In the genomic region with DNA sequence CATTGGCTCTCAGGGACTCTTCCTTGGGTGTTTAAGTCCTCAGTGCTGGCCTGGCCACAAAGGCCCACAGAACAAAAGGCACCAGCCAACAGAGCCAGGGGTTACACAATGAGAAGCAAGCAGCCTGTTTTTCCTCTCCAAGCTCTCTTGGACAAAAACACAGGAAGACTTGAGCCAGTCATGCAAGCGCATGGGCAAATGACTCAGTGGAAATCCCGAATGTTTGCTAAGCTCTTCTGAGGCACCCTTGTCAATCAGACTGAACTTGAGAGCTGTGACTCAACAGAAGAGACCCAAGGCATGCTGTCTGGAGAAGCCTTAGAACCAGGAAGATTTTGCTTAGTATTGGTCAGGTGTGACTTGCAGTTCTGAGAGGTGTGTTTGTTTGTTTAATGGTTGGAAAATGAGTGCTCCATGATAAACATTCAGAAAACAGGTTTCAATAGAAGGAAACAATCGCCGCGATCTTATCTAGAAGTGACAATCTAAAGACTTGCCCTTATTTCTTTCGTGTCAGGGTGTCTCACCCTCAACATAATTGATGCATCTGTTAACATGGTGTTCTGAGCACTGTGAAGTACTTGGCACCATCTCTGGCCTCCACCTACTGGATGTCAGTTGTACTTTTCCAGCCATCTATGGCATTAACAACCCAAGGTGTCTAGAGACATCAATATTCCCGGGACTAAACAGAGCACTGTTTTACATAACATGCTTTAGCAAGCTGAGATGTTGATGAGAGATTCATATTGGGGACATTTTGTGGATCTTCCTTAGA, we compare ENCODE assay signal across 16 mouse cellular contexts.
A peak's percentile ranks its signal among the peaks of the same experiment; 100 is the strongest.
DNase-seq lines count a peak whose midpoint lies in the region; ATAC-seq and TF ChIP-seq lines count a peak whose summit lies in the region.
"Had no signal": no experiment of that assay in that cellular context is flagged by ENCODE, and none has a peak within 500 bp of the region (broad histone marks: within the 10 kb centered on the region; RNA-seq: fewer than 3 reads in every experiment).

No protein-coding gene starts in this region.

- TF ChIP-seq POLR2A in brain, embryonic 14.5 days (IDR thresholded peaks at IDR 0.05; ENCODE audit: borderline replicate concordance, extremely low read depth, insufficient read depth, insufficient read length, poor library complexity, severe bottlenecking), result no peak

- no peaks in the 10 kb centered on the region for H3K9me3 ChIP-seq in forebrain, postnatal 0 days (ENCODE audit: low read length)
- no peaks in the 10 kb centered on the region for H3K9me3 ChIP-seq in forebrain, embryonic 16.5 days (ENCODE audit: control insufficient read depth, low read length)
- H3K9me3 ChIP-seq: embryonic facial prominence, embryonic 13.5 days; limb, embryonic 13.5 days had no signal

- H3K27ac ChIP-seq in forebrain, postnatal 0 days (ENCODE audit: low read depth, low read length), result no peak overlapping the region
- no peak overlapping the region for H3K27ac ChIP-seq in forebrain, embryonic 16.5 days (ENCODE audit: low read length)
- H3K27ac ChIP-seq: embryonic facial prominence, embryonic 13.5 days; kidney, postnatal 0 days; limb, embryonic 13.5 days had no signal

- H3K27me3 ChIP-seq in forebrain, postnatal 0 days (ENCODE audit: insufficient read depth, low read length), result no peaks in the 10 kb centered on the region
- H3K27me3 ChIP-seq in forebrain, embryonic 16.5 days (replicated peaks; ENCODE audit: control insufficient read depth, insufficient read depth, low read length), result no peaks in the 10 kb centered on the region
- H3K27me3 ChIP-seq: embryonic facial prominence, embryonic 13.5 days; limb, embryonic 13.5 days had no signal

- 71% methylated on average over 7 of the region's 7 CpGs for WGBS in forebrain, postnatal 0 days
- 76% methylated on average over 7 of the region's 7 CpGs for WGBS in forebrain, embryonic 16.5 days

- no peak for TF ChIP-seq CTCF in forebrain, postnatal 0 days (IDR thresholded peaks at IDR 0.05; ENCODE audit: low read depth)
- no peak for TF ChIP-seq CTCF in brain, embryonic 14.5 days (IDR thresholded peaks at IDR 0.05; ENCODE audit: borderline replicate concordance, extremely low read depth, insufficient read depth, insufficient read length)

- DNase-seq in forebrain, postnatal 0 days, result peak; percentile 5
- peak; percentile 90 for DNase-seq in 416B (ENCODE audit: low read depth)
- peak; percentile 22 for DNase-seq in brain, embryonic 14.5 days (ENCODE audit: low read depth)
- DNase-seq in lung, postnatal 10 days, result peak; percentile 29
- DNase-seq in kidney, postnatal 25 days, result no peak
- DNase-seq in cerebellum, adult 8-10 months, result no peak
- no peak for DNase-seq in thymus, postnatal 36 days
- DNase-seq: cerebellum, postnatal 10 days; heart, postnatal 4 days; layer of hippocampus, postnatal 36 days; thymus, postnatal 25 days had no signal

- H3K4me2 ChIP-seq in forebrain, postnatal 0 days (ENCODE audit: low read depth), result no peak overlapping the region
- no peak overlapping the region for H3K4me2 ChIP-seq in forebrain, embryonic 16.5 days (ENCODE audit: low read length)
- H3K4me2 ChIP-seq: embryonic facial prominence, embryonic 13.5 days; limb, embryonic 13.5 days had no signal

- no peak overlapping the region for H3K4me3 ChIP-seq in forebrain, postnatal 0 days (ENCODE audit: low read depth, low read length)
- H3K4me3 ChIP-seq in forebrain, embryonic 16.5 days (replicated peaks; ENCODE audit: low read length), result no peak overlapping the region
- H3K4me3 ChIP-seq: embryonic facial prominence, embryonic 13.5 days; limb, embryonic 13.5 days had no signal

- H3K36me3 ChIP-seq in forebrain, postnatal 0 days (ENCODE audit: insufficient read depth), result no peaks in the 10 kb centered on the region
- H3K36me3 ChIP-seq in forebrain, embryonic 16.5 days (ENCODE audit: control insufficient read depth, insufficient read depth), result no peaks in the 10 kb centered on the region
- H3K36me3 ChIP-seq: embryonic facial prominence, embryonic 13.5 days; limb, embryonic 13.5 days had no signal

- ATAC-seq in forebrain, postnatal 0 days, result no peak
- no peak for ATAC-seq in forebrain, embryonic 16.5 days
- ATAC-seq: CD4-positive, CD25-positive, alpha-beta regulatory T cell, adult 4 months had no signal

- no peak overlapping the region for H3K9ac ChIP-seq in forebrain, postnatal 0 days
- no peak overlapping the region for H3K9ac ChIP-seq in forebrain, embryonic 16.5 days (replicated peaks; ENCODE audit: low read depth, low read length)
- H3K9ac ChIP-seq: embryonic facial prominence, embryonic 13.5 days; limb, embryonic 13.5 days had no signal

- H3K4me1 ChIP-seq in forebrain, postnatal 0 days (ENCODE audit: insufficient read depth), result no peaks in the 10 kb centered on the region
- H3K4me1 ChIP-seq in forebrain, embryonic 16.5 days (replicated peaks; ENCODE audit: control insufficient read depth, insufficient read depth, low read length), result no peaks in the 10 kb centered on the region
- H3K4me1 ChIP-seq: embryonic facial prominence, embryonic 13.5 days; limb, embryonic 13.5 days had no signal

Comparison
In these comparisons a context has a peak if more than half of its experiments do, and no peak if none do; other contexts are left out.
1. DNase-seq: peak in forebrain, postnatal 0 days (single experiment), 416B (single experiment), brain, embryonic 14.5 days (single experiment) and lung, postnatal 10 days (single experiment); none in kidney, postnatal 25 days (0 of 2), cerebellum, adult 8-10 months (single experiment) and thymus, postnatal 36 days (0 of 2).